Mouse (Mus musculus) retina, postnatal 1 day (tissue): Measurements from ENCODE around the gene Lpar6.

Source experiments
- DNase-seq: peaks from one replicate; pipeline ENCODE4 v3.0.0-alpha.2; 2012

Gene Lpar6

GRCm38 (mm10) chr14:73237848-73238321 is at the start of gene Lpar6:
TSS of gene Lpar6 (plus strand) at chr14:73237895.
- DNase-seq: peak; percentile 88

GRCm38 (mm10) chr14:73199058-73199457 is 38.6 kb upstream of the Lpar6 start:
- no peak for DNase-seq

- DNase-seq: no peak
Measured at GRCm38 (mm10) chr14:73201447-73201846, 36.2 kb upstream of the Lpar6 start.

GRCm38 (mm10) chr14:73204016-73204415 is 33.7 kb upstream of the Lpar6 start:
- no peak for DNase-seq

- DNase-seq: no peak
Measured at GRCm38 (mm10) chr14:73209262-73209661, 28.4 kb upstream of the Lpar6 start.

- no peak for DNase-seq
Measured at GRCm38 (mm10) chr14:73210196-73210595, 27.5 kb upstream of the Lpar6 start.

- DNase-seq: no peak
Measured at GRCm38 (mm10) chr14:73211477-73211876, 26.2 kb upstream of the Lpar6 start.

- DNase-seq: no peak
Measured at GRCm38 (mm10) chr14:73217062-73217461, 20.6 kb upstream of the Lpar6 start.

GRCm38 (mm10) chr14:73222316-73222970 is 15.3 kb upstream of the Lpar6 start:
- no peak for DNase-seq

- DNase-seq: peak; percentile 48
Measured at GRCm38 (mm10) chr14:73226346-73226745, 11.3 kb upstream of the Lpar6 start.

GRCm38 (mm10) chr14:73226849-73227248 is 10.8 kb upstream of the Lpar6 start:
- no peak for DNase-seq

GRCm38 (mm10) chr14:73231286-73231982 is 6.3 kb upstream of the Lpar6 start:
- DNase-seq: no peak

GRCm38 (mm10) chr14:73234468-73235031 is 3.1 kb upstream of the Lpar6 start:
- no peak for DNase-seq

GRCm38 (mm10) chr14:73238498-73239250 is 979 bp downstream of the Lpar6 start:
- DNase-seq: peak; percentile 73

- DNase-seq: peak; percentile 60
Measured at GRCm38 (mm10) chr14:73239291-73239690, 1.6 kb downstream of the Lpar6 start.

- DNase-seq: no peak
Measured at GRCm38 (mm10) chr14:73239857-73240256, 2.2 kb downstream of the Lpar6 start.

- DNase-seq: no peak
Measured at GRCm38 (mm10) chr14:73244061-73244597, 6.4 kb downstream of the Lpar6 start.

- DNase-seq: no peak
Measured at GRCm38 (mm10) chr14:73250056-73250455, 12.4 kb downstream of the Lpar6 start.

GRCm38 (mm10) chr14:73252276-73252675 is 14.6 kb downstream of the Lpar6 start:
- no peak for DNase-seq

GRCm38 (mm10) chr14:73253453-73254251 is 16.0 kb downstream of the Lpar6 start:
- DNase-seq: no peak

GRCm38 (mm10) chr14:73254412-73254811 is 16.7 kb downstream of the Lpar6 start:
- DNase-seq: no peak

GRCm38 (mm10) chr14:73255426-73255970 is 17.8 kb downstream of the Lpar6 start:
- DNase-seq: no peak
